Mouse (Mus musculus) left cerebral cortex, postnatal 14 days (tissue): ENCODE measurements at regions not wholly inside any gene's neighbourhood (a gene's known extent, or its start where the extent isn't known, plus 50 kb on each side); places are given as distances from the start of the nearest gene placed in this dataset.

Experiments used
- DNase-seq, 2 experiments: peaks; one replicate each; pipeline ENCODE4 v3.0.0; 2021 to 2022; ENCODE audit warnings: low spot score in 2 of 2, mixed read lengths in 1 of 2
- intact Hi-C: fragments of 180-260 bp; cut with DNase I; formaldehyde crosslinking; loops from one replicate; pipeline ENCODE4 v1.15.1; 2025

- intact Hi-C loops = no loop called here
- no peak for DNase-seq
These were observed 93.7 kb upstream of the Lrfn2 start for GRCm38 (mm10) chr17:48838297-48838979.

- no peak for DNase-seq
- intact Hi-C loops = no loop called here
These were observed 84.3 kb upstream of the Lrfn2 start for GRCm38 (mm10) chr17:48847890-48848289.

- intact Hi-C loops = no loop called here
- no peak for DNase-seq
These were observed 81.3 kb upstream of the Lrfn2 start for GRCm38 (mm10) chr17:48850910-48851309.

- no peak for DNase-seq
- intact Hi-C loops = no loop called here
These were observed 73.3 kb upstream of the Lrfn2 start for GRCm38 (mm10) chr17:48858891-48859290.

GRCm38 (mm10) chr17:48870443-48870842, 61.7 kb upstream of the Lrfn2 start:
- DNase-seq = no peak
- intact Hi-C loops = no loop called here

GRCm38 (mm10) chr17:48877505-48877904, 54.7 kb upstream of the Lrfn2 start:
- peak; percentile 25 to 39 for DNase-seq
- intact Hi-C loops = no loop called here

GRCm38 (mm10) chr17:48880590-48880989, 51.6 kb upstream of the Lrfn2 start:
- no peak for DNase-seq

GRCm38 (mm10) chr17:48881946-48882345, 50.2 kb upstream of the Lrfn2 start:
- no peak for DNase-seq
- intact Hi-C loops = no loop called here

More at GRCm38 (mm10) chr17:48880590-48880989, 51.6 kb upstream of the Lrfn2 start:
- intact Hi-C loops = no loop called here
